Mouse (Mus musculus) small intestine, adult 2 months (tissue): ENCODE measurements around the gene Uba6. TPM values are rescaled to one million over a fixed set of nuclear protein-coding genes. Genes with fewer than 3 reads are reported as not detected.

Experiments
- H3K27ac ChIP-seq: fragments of 200-500 bp; 2 replicates; pipeline ENCODE4 v1.5.1; 2012; ENCODE audit warnings: low read depth, low read length, control low read depth, inconsistent platforms; ENCODE audit not compliant: insufficient read depth
- H3K27me3 ChIP-seq: fragments of 200-500 bp; 2 replicates; pipeline ENCODE4 v1.6.1; 2012; ENCODE audit warnings: mild to moderate bottlenecking, moderate library complexity, low read length, inconsistent platforms; ENCODE audit not compliant: control insufficient read depth, insufficient read depth
- H3K36me3 ChIP-seq: fragments of 200-500 bp; 2 replicates; pipeline ENCODE4 v1.6.1; 2012; ENCODE audit warnings: mild to moderate bottlenecking, low read length, control low read depth, inconsistent platforms; ENCODE audit not compliant: control insufficient read depth, insufficient read depth
- H3K4me1 ChIP-seq: fragments of 200-500 bp; 2 replicates; pipeline ENCODE4 v1.6.1; 2012; ENCODE audit warnings: low read length, inconsistent platforms, mixed read lengths; ENCODE audit not compliant: control insufficient read depth, insufficient read depth, insufficient read length
- H3K4me3 ChIP-seq: fragments of 200-500 bp; 2 replicates; pipeline ENCODE4 v1.5.1; 2012; ENCODE audit warnings: low read depth, mild to moderate bottlenecking, control low read depth, inconsistent platforms, low read length, moderate library complexity
- CTCF ChIP-seq: fragments of 200-500 bp; IDR thresholded peaks from 2 replicates; pipeline ENCODE4 v1.5.1; 2012; ENCODE audit warnings: low read depth, mild to moderate bottlenecking, control low read depth, inconsistent platforms, low read length, moderate library complexity, mixed read lengths; ENCODE audit not compliant: insufficient replicate concordance, insufficient read length; ENCODE audit errors: extremely low read depth
- POLR2A ChIP-seq: fragments of 200-500 bp; IDR thresholded peaks from 2 replicates; pipeline ENCODE4 v1.6.1; 2012; ENCODE audit warnings: low read depth, mild to moderate bottlenecking, control low read depth, inconsistent platforms, low read length, moderate library complexity
- WGBS: fragments of 180-500 bp; shearing (Covaris S2); methylation state at CpG from one replicate; pipeline ENCODE4 v1.1.7; 2018; 5-methylcytosine and 5-hydroxymethylcytosine counted together
- polyA plus RNA-seq: library from polyadenylated mRNA; depleted of rRNA; stranded (reverse); fragments of >200 nt; gene quantifications from 2 replicates; pipeline ENCODE4 v1.2.3, GENCODE M21; 2012; rRNA removed

The Uba6 gene
- polyA plus RNA-seq, 1 experiment: 0.56 TPM

DNA sequence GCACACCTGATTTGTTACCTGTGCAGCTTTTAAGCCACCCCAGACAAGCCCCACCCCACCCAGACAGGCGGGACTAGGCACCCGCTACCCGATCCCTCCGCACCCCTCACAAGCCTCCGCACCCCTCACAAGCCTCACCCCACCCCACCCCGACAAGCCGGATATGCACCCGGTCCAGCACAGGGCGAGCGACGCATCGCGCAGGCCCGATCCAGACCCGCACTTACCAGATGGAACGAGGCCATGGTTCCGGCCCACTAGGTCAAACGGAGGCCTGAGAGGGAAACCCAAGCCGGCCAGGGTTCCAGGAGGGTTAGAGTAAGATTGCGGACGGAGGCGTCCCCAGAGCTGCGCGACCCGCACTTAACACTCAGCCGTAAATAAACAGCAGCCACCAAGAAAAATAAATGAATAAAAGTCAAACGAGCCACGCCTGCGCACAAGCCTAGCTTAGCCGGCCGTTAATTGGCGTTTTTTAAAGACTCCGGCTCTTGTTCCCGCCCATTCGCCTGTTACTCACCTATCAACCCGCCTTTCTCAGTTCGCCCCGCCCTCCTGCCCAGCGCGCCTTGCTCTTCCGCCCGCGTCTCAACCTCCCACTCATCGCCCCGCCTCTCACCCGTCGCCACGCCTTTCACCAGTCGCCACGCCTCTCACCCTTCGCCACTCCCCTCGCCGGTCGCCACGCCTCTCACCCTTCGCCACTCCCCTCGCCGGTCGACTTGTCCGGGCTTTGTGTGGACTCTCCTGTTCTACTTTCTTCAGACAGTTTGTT lies 107.3 kb downstream of the Uba6 start, which contains the start of gene Cenpc1:
TSS of gene Cenpc1 (minus strand) at position 483 of the 775 bp plus-strand sequence.
- H3K27ac ChIP-seq: peak within 1 kb of the TSS; percentile 61
- H3K36me3 ChIP-seq: 0 out of 2 replicates have a peak, but pooled peaks cover 1% of the 10 kb centered on the region
- no peaks in the 10 kb centered on the region for H3K27me3 ChIP-seq
- H3K4me1 ChIP-seq: 0 out of 2 replicates have a peak, but pooled peaks cover 5% of the 10 kb centered on the region
- WGBS: under 1% methylated on average over 60 of the region's 60 CpGs
- H3K4me3 ChIP-seq: peak within 1 kb of the TSS; percentile 71
- TF ChIP-seq CTCF: no peak
- peak; percentile 43; the same call in 1 of the 2 replicates for TF ChIP-seq POLR2A

- 82% methylated on average over 1 of the region's 1 CpGs for WGBS
- no peak overlapping the region for H3K4me3 ChIP-seq
- no peak for TF ChIP-seq CTCF
- TF ChIP-seq POLR2A: no peak
- 0 out of 2 replicates have a peak, but pooled peaks cover 1% of the 10 kb centered on the region for H3K36me3 ChIP-seq
- 0 out of 2 replicates have a peak, but pooled peaks cover 5% of the 10 kb centered on the region for H3K4me1 ChIP-seq
- no peak overlapping the region for H3K27ac ChIP-seq
- no peaks in the 10 kb centered on the region for H3K27me3 ChIP-seq
Measured at GRCm38 (mm10) chr5:86063501-86063900, 109.1 kb downstream of the Uba6 start.

Other genes starting within 250 kb of the Uba6 start
- gene Cenpc1, start 107.2 kb downstream of the Uba6 start, polyA plus RNA-seq: 1.6 and 2.3 TPM in 2 replicates
- gene Stap1, start 101.1 kb downstream of the Uba6 start, polyA plus RNA-seq: 0.15 and 0.25 TPM in 2 replicates
- gene Gnrhr, start 25.1 kb upstream of the Uba6 start, polyA plus RNA-seq: not detected in 2 replicates
- not detected in 2 replicates for gene Tmprss11c, start 116.5 kb upstream of the Uba6 start, polyA plus RNA-seq
- not detected in 2 replicates for gene Tmprss11d, start 200.6 kb upstream of the Uba6 start, polyA plus RNA-seq